Mouse (Mus musculus): ENCODE data around the gene Cry2. TPM values are rescaled to one million over a fixed set of nuclear protein-coding genes. Genes with fewer than 3 reads are reported as not detected.

Gene Cry2
- total and polyA plus RNA-seq, 2 experiments from 2014 or later, result 45.5 to 52.0 TPM

DNA sequence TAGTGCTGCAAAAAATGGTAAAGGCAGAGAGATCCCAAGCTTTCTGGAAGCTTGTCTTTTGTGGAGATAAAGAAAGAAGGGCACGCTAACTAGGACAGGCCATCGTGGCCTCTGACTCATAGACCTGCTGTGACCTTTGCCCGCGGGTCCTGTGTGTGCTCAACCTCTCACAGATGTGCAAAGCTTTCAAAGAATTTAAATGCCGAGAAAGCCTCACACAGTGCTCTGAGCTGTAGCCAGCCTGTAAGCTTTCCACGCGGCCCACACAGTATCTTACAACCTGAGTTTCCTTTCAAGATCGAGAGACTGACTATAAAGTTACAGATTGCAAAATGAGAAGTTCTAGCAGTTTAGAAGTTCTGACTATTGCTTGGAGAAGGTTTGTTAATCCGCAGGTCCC lies 12.0 kb upstream of the Cry2 start:
- no peaks in the 10 kb centered on the region for H3K27me3 ChIP-seq (ENCODE audit: insufficient read depth, low read length)
- no peak overlapping the region for H3K4me2 ChIP-seq (ENCODE audit: low read depth, low read length)
- no peak for DNase-seq (ENCODE audit: low spot score)
- no peaks in the 10 kb centered on the region for H3K9me3 ChIP-seq (ENCODE audit: low read length)
- H3K36me3 ChIP-seq (ENCODE audit: insufficient read depth, low read length), result no peaks in the 10 kb centered on the region
- H3K27ac ChIP-seq, result no peak overlapping the region
- ATAC-seq, result no peak
- TF ChIP-seq CTCF (IDR thresholded peaks at IDR 0.05; ENCODE audit: low read depth), result no peak
- H3K9ac ChIP-seq (replicated peaks; ENCODE audit: low read length), result no peak overlapping the region
- H3K4me3 ChIP-seq (ENCODE audit: low read length), result no peak overlapping the region
- 43% methylated on average over 9 of the region's 9 CpGs for whole genome bisulfite sequencing
- H3K4me1 ChIP-seq (ENCODE audit: insufficient read depth, low read length), result no peaks in the 10 kb centered on the region

DNA sequence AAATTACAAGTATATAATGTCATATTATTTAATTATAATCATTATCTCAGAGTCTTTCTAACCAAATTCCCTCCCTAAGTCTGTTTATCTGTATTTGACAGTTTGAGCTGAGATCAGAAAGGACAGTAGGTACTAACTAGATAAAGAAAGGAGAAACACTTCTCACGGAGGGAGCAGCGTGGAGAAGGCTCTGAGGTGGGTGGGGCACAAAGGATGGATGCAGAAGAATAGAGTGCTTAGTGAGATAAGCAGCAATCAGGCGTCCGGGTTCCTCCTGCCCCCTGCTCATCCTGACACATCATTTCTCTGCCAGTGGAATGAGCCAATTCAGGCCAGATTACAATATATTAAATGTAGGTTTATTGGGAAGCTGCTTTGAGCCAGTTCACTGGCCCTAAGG lies 10.5 kb upstream of the Cry2 start:
- H3K27me3 ChIP-seq (ENCODE audit: insufficient read depth, low read length), result no peaks in the 10 kb centered on the region
- DNase-seq (ENCODE audit: low spot score) (no peak), ATAC-seq (no peak)
- H3K9me3 ChIP-seq (ENCODE audit: low read length), result no peaks in the 10 kb centered on the region
- 54% methylated on average over 4 of the region's 4 CpGs for WGBS
- TF ChIP-seq CTCF (IDR thresholded peaks at IDR 0.05; ENCODE audit: low read depth), result no peak
- H3K4me1 ChIP-seq (ENCODE audit: insufficient read depth, low read length), result no peaks in the 10 kb centered on the region
- H3K27ac ChIP-seq, result no peak overlapping the region
- no peaks in the 10 kb centered on the region for H3K36me3 ChIP-seq (ENCODE audit: insufficient read depth, low read length)
- H3K4me2 ChIP-seq (ENCODE audit: low read depth, low read length), result no peak overlapping the region
- H3K9ac ChIP-seq (replicated peaks; ENCODE audit: low read length), result no peak overlapping the region
- no peak overlapping the region for H3K4me3 ChIP-seq (ENCODE audit: low read length)

DNA sequence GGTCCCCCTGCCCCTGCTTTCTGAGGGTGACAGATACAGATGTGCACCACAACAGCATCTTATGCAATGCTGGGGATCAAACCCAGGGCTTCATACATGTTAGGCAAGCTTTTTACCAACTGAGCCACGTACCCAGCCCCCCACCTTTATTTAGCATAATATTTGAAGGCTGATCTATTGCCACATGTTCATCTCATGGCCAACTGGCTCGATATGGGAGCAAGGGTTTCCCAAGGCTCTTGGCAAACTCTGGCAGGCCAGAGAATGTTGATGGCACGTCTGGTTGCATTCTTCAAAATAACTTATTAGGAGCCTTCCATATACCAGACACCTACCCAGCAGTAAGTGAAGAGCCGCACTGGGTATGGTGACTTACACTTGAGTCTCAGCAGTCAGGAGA lies 9.5 kb upstream of the Cry2 start:
- Histone ChIP-seq H3K9me3 (ENCODE audit: low read length) (no peaks in the 10 kb centered on the region), H3K4me1 (ENCODE audit: insufficient read depth, low read length) (no peaks in the 10 kb centered on the region), H3K4me3 (ENCODE audit: low read length) (no peak overlapping the region), H3K9ac (replicated peaks; ENCODE audit: low read length) (no peak overlapping the region), H3K27ac (no peak overlapping the region), H3K4me2 (ENCODE audit: low read depth, low read length) (no peak overlapping the region), H3K27me3 (ENCODE audit: insufficient read depth, low read length) (no peaks in the 10 kb centered on the region), H3K36me3 (ENCODE audit: insufficient read depth, low read length) (no peaks in the 10 kb centered on the region)
- DNase-seq (ENCODE audit: low spot score), result no peak
- no peak for TF ChIP-seq CTCF (IDR thresholded peaks at IDR 0.05; ENCODE audit: low read depth)
- ATAC-seq, result no peak
- 78% methylated on average over 4 of the region's 4 CpGs for WGBS

- DNase-seq (ENCODE audit: low spot score), result no peak
- H3K9me3 ChIP-seq (ENCODE audit: low read length), result no peaks in the 10 kb centered on the region
- no peaks in the 10 kb centered on the region for H3K27me3 ChIP-seq (ENCODE audit: insufficient read depth, low read length)
- H3K4me1 ChIP-seq (ENCODE audit: insufficient read depth, low read length), result no peaks in the 10 kb centered on the region
- no peak overlapping the region for H3K27ac ChIP-seq
- no peak overlapping the region for H3K4me2 ChIP-seq (ENCODE audit: low read depth, low read length)
- TF ChIP-seq CTCF (IDR thresholded peaks at IDR 0.05; ENCODE audit: low read depth), result no peak
- 0 out of 2 replicates have a peak, but pooled peaks have one; percentile 31 for ATAC-seq
- H3K4me3 ChIP-seq (ENCODE audit: low read length), result no peak overlapping the region
- no peak overlapping the region for H3K9ac ChIP-seq (replicated peaks; ENCODE audit: low read length)
- H3K36me3 ChIP-seq (ENCODE audit: insufficient read depth, low read length), result no peaks in the 10 kb centered on the region
- WGBS, result 65% methylated on average over 12 of the region's 12 CpGs
Measured at GRCm38 (mm10) chr2:92442419-92443001, 8.7 kb upstream of the Cry2 start.

DNA sequence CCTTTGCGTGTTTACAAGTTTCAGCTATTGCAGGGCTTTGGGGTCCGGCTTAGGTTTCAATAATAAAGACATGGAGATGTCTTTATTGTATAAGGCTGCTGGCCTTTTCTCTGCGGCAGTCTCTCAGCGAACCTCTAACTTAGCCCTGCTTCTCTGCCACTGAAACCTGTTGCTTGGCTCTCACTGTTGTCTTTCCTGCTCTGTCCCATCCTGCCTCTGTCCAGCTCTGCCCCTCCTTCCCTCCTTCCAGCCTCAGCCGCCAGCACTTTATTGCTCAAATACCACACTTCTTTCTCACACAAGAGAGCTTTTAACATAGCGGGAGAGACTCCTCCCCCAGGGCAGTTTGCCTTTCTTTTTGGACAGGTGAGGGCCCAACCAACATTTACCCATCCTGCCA lies 6.6 kb upstream of the Cry2 start:
- Histone ChIP-seq H3K9me3 (ENCODE audit: low read length) (no peaks in the 10 kb centered on the region), H3K9ac (replicated peaks; ENCODE audit: low read length) (no peak overlapping the region), H3K4me1 (ENCODE audit: insufficient read depth, low read length) (no peaks in the 10 kb centered on the region), H3K4me3 (ENCODE audit: low read length) (no peak overlapping the region), H3K27me3 (ENCODE audit: insufficient read depth, low read length) (no peaks in the 10 kb centered on the region), H3K27ac (no peak overlapping the region), H3K4me2 (ENCODE audit: low read depth, low read length) (no peak overlapping the region), H3K36me3 (ENCODE audit: insufficient read depth, low read length) (no peaks in the 10 kb centered on the region)
- no peak for ATAC-seq
- no peak for TF ChIP-seq CTCF (IDR thresholded peaks at IDR 0.05; ENCODE audit: low read depth)
- no peak for DNase-seq (ENCODE audit: low spot score)
- WGBS, result 67% methylated on average over 6 of the region's 6 CpGs

- TF ChIP-seq CTCF (IDR thresholded peaks at IDR 0.05; ENCODE audit: low read depth), result no peak
- H3K4me3 ChIP-seq (ENCODE audit: low read length), result no peak overlapping the region
- no peaks in the 10 kb centered on the region for H3K27me3 ChIP-seq (ENCODE audit: insufficient read depth, low read length)
- DNase-seq (ENCODE audit: low spot score) (no peak), ATAC-seq (no peak)
- no peaks in the 10 kb centered on the region for H3K9me3 ChIP-seq (ENCODE audit: low read length)
- H3K9ac ChIP-seq (replicated peaks; ENCODE audit: low read length), result no peak overlapping the region
- no peaks in the 10 kb centered on the region for H3K36me3 ChIP-seq (ENCODE audit: insufficient read depth, low read length)
- 65% methylated on average over 3 of the region's 3 CpGs for WGBS
- H3K27ac ChIP-seq, result no peak overlapping the region
- no peak overlapping the region for H3K4me2 ChIP-seq (ENCODE audit: low read depth, low read length)
- peaks cover 7% of the 10 kb centered on the region; the same call in 1 of the 2 replicates for H3K4me1 ChIP-seq (ENCODE audit: insufficient read depth, low read length)
Measured at GRCm38 (mm10) chr2:92438567-92438966, 4.7 kb upstream of the Cry2 start.

GRCm38 (mm10) chr2:92437875-92438274 lies 4.0 kb upstream of the Cry2 start:
- TF ChIP-seq CTCF (IDR thresholded peaks at IDR 0.05; ENCODE audit: low read depth), result peak; percentile 90
- Histone ChIP-seq H3K4me2 (ENCODE audit: low read depth, low read length) (peak overlapping the region; percentile 42), H3K9ac (replicated peaks; ENCODE audit: low read length) (no peak overlapping the region), H3K9me3 (ENCODE audit: low read length) (no peaks in the 10 kb centered on the region), H3K27ac (no peak overlapping the region), H3K36me3 (ENCODE audit: insufficient read depth, low read length) (no peaks in the 10 kb centered on the region), H3K27me3 (ENCODE audit: insufficient read depth, low read length) (no peaks in the 10 kb centered on the region), H3K4me1 (ENCODE audit: insufficient read depth, low read length) (peaks cover 7% of the 10 kb centered on the region; the same call in 1 of the 2 replicates), H3K4me3 (ENCODE audit: low read length) (no peak overlapping the region)
- 2% methylated on average over 5 of the region's 5 CpGs for WGBS
- DNase-seq (ENCODE audit: low spot score) (peak; percentile 94), ATAC-seq (no peak)
